Mouse (Mus musculus): ENCODE measurements around the gene Ints5. TPM values are rescaled to one million over a fixed set of nuclear protein-coding genes. Genes with fewer than 3 reads are reported as not detected.

The Ints5 gene
- polyA plus RNA-seq, 1 experiment from 2014 or later, result 39.0 TPM

DNA sequence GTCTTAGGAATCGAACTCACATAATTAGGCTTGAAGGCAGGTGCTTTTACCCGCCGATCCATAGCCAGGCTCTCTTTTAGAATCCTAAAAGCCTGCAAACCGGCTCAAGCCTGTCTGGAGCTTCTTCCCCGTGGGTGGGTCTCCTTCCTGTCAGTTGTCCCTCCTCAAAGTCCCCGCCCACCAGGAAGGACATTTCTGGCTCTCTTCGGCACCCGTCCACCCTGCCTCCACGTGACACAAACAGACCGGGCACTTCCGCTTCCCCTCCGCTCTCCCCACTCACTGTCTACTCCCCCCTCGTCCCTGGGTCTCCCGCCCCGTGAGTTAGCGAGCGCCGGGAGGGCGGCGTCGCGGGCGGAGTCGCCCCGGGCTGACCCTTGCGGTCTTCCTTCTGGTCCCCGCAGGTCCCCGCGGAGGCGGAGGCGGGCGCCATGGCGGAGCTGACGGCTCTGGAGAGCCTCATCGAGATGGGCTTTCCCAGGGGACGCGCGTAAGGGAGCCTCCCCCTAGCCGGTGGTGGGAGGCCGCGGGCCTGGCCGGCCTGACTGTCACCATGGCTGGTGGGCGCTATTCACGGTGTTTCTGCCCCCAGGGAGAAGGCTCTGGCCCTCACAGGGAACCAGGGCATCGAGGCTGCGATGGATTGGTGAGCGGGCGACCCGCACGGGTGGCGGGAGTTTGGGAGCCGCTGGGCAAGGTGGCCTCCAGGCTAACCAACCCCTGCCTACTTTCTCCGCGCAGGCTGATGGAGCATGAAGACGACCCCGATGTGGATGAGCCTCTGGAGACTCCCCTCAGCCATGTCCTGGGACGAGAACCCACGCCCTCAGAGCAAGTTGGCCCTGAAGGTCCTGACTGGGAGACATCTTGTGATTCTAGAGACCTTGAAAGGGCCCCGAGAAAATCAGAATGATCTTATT, 21.3 kb upstream of the Ints5 start, which contains the start of gene Ubxn1:
Gene Ubxn1 (plus strand): TSS at position 230 of the 920 bp plus-strand sequence.
- no peaks in the 10 kb centered on the region for H3K27me3 ChIP-seq (ENCODE audit: insufficient read depth, poor library complexity, severe bottlenecking)
- peak within 1 kb of the TSS; percentile 94 for H3K4me3 ChIP-seq
- peaks cover 6% of the 10 kb centered on the region for H3K4me1 ChIP-seq
- H3K27ac ChIP-seq, result peak within 1 kb of the TSS; percentile 94
- peak; percentile 99 for DNase-seq (ENCODE audit: low spot score)
- no peaks in the 10 kb centered on the region for H3K9me3 ChIP-seq
- WGBS, result 1% methylated on average over 59 of the region's 59 CpGs
- H3K36me3 ChIP-seq, result peaks cover 33% of the 10 kb centered on the region

- peaks cover 37% of the 10 kb centered on the region for H3K36me3 ChIP-seq
- H3K27ac ChIP-seq, result peak overlapping the region; percentile 94
- 79% methylated on average over 10 of the region's 10 CpGs for WGBS
- peak overlapping the region; percentile 94 for H3K4me3 ChIP-seq
- H3K4me1 ChIP-seq, result peaks cover 6% of the 10 kb centered on the region
- no peaks in the 10 kb centered on the region for H3K27me3 ChIP-seq (ENCODE audit: insufficient read depth, poor library complexity, severe bottlenecking)
- no peak for DNase-seq (ENCODE audit: low spot score)
- no peaks in the 10 kb centered on the region for H3K9me3 ChIP-seq
Observed at GRCm38 (mm10) chr19:8872266-8872840, 20.5 kb upstream of the Ints5 start.

DNA sequence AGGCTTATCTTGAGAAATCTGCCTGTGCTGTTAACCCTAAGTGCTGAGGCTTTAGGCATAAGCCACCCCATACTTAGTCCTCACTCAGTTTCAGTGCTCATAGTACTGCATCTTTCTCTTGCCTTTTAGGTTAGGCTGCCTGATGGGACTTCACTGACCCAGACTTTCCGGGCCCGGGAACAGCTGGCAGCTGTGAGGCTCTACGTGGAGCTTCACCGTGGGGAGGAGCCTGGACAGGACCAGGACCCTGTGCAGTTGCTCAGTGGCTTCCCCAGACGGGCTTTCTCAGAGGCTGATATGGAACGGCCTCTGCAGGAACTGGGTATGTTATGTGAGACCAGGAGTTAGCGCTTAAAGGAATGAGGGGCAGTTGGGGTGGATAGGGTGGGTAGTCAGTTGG, 17.8 kb upstream of the Ints5 start:
- Histone ChIP-seq H3K9me3 (no peaks in the 10 kb centered on the region), H3K27ac (no peak overlapping the region), H3K4me3 (no peak overlapping the region), H3K36me3 (peaks cover 46% of the 10 kb centered on the region), H3K27me3 (ENCODE audit: insufficient read depth, poor library complexity, severe bottlenecking) (no peaks in the 10 kb centered on the region), H3K4me1 (peaks cover 11% of the 10 kb centered on the region)
- WGBS, result 90% methylated on average over 7 of the region's 7 CpGs
- no peak for DNase-seq (ENCODE audit: low spot score)

GRCm38 (mm10) chr19:8880311-8881033, 12.3 kb upstream of the Ints5 start, which contains the start of gene Uqcc3:
Uqcc3 (minus strand) TSS chr19:8880923.
- Histone ChIP-seq H3K36me3 (peaks cover 23% of the 10 kb centered on the region), H3K9me3 (no peaks in the 10 kb centered on the region), H3K27ac (peak within 1 kb of the TSS; percentile 94), H3K4me1 (peaks cover 5% of the 10 kb centered on the region; the same call in 1 of the 2 replicates), H3K27me3 (ENCODE audit: insufficient read depth, poor library complexity, severe bottlenecking) (no peaks in the 10 kb centered on the region), H3K4me3 (peak within 1 kb of the TSS; percentile 67)
- peak; percentile 93 for DNase-seq (ENCODE audit: low spot score)
- 2% methylated on average over 42 of the region's 42 CpGs for WGBS

- H3K4me1 ChIP-seq, result peaks cover 5% of the 10 kb centered on the region; the same call in 1 of the 2 replicates
- peaks cover 17% of the 10 kb centered on the region for H3K36me3 ChIP-seq
- WGBS, result 22% methylated on average over 3 of the region's 3 CpGs
- H3K9me3 ChIP-seq, result no peaks in the 10 kb centered on the region
- no peak for DNase-seq (ENCODE audit: low spot score)
- H3K27me3 ChIP-seq (ENCODE audit: insufficient read depth, poor library complexity, severe bottlenecking), result no peaks in the 10 kb centered on the region
- H3K27ac ChIP-seq, result peak overlapping the region; percentile 94; the same call in 1 of the 2 replicates
- peak overlapping the region; percentile 67 for H3K4me3 ChIP-seq
Observed at GRCm38 (mm10) chr19:8881034-8881392, 11.8 kb upstream of the Ints5 start.

- no peaks in the 10 kb centered on the region for H3K36me3 ChIP-seq
- no peaks in the 10 kb centered on the region for H3K9me3 ChIP-seq
- no peak within 1 kb of the TSS for H3K4me3 ChIP-seq
- H3K27me3 ChIP-seq (ENCODE audit: insufficient read depth, poor library complexity, severe bottlenecking), result no peaks in the 10 kb centered on the region
- WGBS, result 72% methylated on average over 3 of the region's 3 CpGs
- peaks cover 10% of the 10 kb centered on the region for H3K4me1 ChIP-seq
- DNase-seq (ENCODE audit: low spot score), result no peak
- no peak within 1 kb of the TSS for H3K27ac ChIP-seq
Observed at GRCm38 (mm10) chr19:8883616-8884015, 9.2 kb upstream of the Ints5 start, which contains the start of the genes Lbhd1 and Gm49403. Lbhd1 (plus strand) TSS chr19:8883732. Gm49403 (plus strand) TSS chr19:8883930.

GRCm38 (mm10) chr19:8886916-8887584, 5.8 kb upstream of the Ints5 start:
- Histone ChIP-seq H3K9me3 (no peaks in the 10 kb centered on the region), H3K27ac (peak overlapping the region; percentile 88), H3K4me3 (peak overlapping the region; percentile 71; the same call in 1 of the 2 replicates), H3K36me3 (peaks cover 13% of the 10 kb centered on the region), H3K27me3 (ENCODE audit: insufficient read depth, poor library complexity, severe bottlenecking) (no peaks in the 10 kb centered on the region), H3K4me1 (peaks cover 8% of the 10 kb centered on the region)
- 41% methylated on average over 1 of the region's 1 CpGs for whole genome bisulfite sequencing
- DNase-seq (ENCODE audit: low spot score), result no peak

DNA sequence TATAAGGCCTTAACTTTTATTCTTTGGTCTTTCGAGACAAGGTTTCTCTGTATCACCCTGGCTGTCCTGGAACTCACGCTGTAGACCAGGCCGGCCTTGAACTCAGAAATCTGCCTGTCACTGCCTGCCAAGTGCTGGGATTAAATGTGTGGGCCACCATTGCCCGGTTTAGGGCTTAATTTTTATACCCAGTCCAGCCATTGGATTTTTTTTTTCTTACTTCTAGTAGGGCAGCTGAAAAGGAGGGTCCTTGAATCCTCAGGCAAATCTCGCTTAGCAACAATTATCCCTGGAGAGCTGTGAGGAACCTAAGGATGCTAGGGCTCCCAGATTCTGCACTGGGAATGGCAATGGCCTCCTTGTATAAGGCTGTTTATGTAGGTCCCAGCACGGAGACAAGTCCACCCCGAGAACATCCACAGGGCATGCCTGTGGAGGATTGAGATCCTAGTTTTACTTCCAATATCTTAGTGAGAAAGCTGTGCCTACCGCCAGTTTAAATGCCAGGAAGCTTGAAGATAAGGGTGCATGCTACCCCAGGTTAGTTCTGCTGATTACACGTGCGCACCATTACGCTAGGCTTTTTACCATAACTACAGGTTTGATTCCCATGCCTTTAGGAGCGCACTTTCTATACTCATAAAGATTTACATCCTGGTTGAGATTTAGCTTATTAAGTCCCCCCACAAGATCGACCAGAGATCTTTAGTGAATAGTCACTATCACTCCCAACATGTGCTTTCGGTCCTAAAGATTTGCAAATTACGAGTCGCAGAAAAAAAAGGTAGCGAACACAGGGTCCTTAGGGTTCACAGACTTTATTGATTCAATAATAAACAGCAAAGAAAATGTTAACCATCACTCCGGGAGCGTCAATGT, 5.0 kb upstream of the Ints5 start:
- peak overlapping the region; percentile 88 for H3K27ac ChIP-seq
- H3K9me3 ChIP-seq, result no peaks in the 10 kb centered on the region
- peak overlapping the region; percentile 71 for H3K4me3 ChIP-seq
- 19% methylated on average over 19 of the region's 19 CpGs for WGBS
- no peak for DNase-seq (ENCODE audit: low spot score)
- peaks cover 13% of the 10 kb centered on the region for H3K36me3 ChIP-seq
- peaks cover 8% of the 10 kb centered on the region for H3K4me1 ChIP-seq
- H3K27me3 ChIP-seq (ENCODE audit: insufficient read depth, poor library complexity, severe bottlenecking), result no peaks in the 10 kb centered on the region

DNA sequence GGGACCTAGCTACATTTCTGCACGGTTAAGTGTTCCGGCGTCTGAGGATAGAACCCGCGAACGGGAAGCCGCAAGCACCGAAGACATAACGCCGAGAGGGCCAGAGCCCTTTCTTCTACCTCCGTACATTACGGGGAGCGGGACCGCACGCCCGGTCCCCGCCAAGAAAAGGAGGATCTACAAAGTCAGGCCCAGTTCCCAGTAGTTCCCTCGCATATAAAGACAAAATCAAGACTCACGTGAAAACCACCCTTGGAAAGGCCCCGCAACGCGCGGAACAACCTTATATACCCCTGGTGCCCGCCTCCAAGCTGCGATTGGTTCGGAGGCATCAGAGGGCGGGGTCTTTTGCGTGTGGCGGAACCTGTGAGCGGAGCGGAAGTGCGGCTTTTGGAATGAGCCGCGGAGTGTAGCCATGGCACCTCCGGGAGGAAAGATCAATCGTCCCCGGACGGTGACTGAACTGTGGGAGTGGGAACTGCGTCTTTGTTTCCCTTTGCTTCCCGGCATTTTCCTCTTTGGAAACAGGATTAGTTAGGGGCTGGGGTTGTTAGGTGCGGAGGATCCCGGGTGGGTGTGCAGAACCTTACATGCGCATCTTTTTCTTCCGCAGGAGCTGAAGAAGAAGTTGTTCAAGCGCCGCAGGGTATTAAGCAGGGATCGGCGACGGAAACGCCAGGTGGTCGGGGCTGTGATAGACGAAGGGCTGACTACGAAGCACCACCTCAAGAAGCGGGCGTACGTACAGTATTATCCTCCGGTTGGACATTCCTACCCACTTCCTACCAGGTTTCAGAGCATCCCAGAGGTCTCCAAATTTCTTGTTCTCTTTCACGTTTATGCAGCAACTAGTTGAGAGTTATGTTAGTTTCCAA, 4.1 kb upstream of the Ints5 start, which contains the start of the genes 1810009A15Rik and Gm49416:
Gene 1810009A15Rik (plus strand): TSS at position 343 of the 875 bp plus-strand sequence.
Gene Gm49416 (plus strand): TSS at position 416 of the 875 bp plus-strand sequence.
- peak; percentile 98 for DNase-seq (ENCODE audit: low spot score)
- H3K27me3 ChIP-seq (ENCODE audit: insufficient read depth, poor library complexity, severe bottlenecking), result no peaks in the 10 kb centered on the region
- H3K36me3 ChIP-seq, result peaks cover 13% of the 10 kb centered on the region
- peaks cover 11% of the 10 kb centered on the region for H3K4me1 ChIP-seq
- peak within 1 kb of the TSS; percentile 88 for H3K27ac ChIP-seq
- peak within 1 kb of the TSS; percentile 71 for H3K4me3 ChIP-seq
- under 1% methylated on average over 58 of the region's 58 CpGs for WGBS
- H3K9me3 ChIP-seq, result no peaks in the 10 kb centered on the region

DNA sequence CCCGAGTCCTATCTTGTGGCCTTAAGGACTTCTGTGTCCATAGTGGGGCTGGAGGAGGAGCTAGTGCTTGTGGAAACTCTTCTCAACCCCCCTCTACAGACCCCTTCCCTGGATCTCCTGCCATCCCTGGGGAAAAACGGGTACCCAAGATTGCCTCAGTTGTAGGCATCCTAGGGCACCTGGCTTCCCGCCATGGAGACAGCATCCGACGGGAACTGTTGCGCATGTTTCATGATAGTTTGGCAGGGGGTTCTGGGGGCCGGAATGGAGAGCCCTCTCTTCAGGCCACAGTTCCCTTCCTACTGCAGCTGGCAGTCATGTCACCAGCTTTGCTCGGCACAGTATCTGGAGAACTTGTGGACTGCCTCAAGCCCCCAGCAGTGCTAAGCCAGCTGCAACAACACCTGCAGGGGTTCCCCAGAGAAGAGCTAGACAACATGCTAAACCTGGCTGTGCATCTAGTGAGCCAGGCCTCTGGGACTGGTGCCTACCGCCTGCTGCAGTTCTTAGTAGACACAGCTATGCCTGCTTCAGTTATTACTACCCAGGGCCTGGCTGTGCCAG, 2.7 kb downstream of the Ints5 start:
- peaks cover 44% of the 10 kb centered on the region for H3K36me3 ChIP-seq
- H3K27me3 ChIP-seq (ENCODE audit: insufficient read depth, poor library complexity, severe bottlenecking), result no peaks in the 10 kb centered on the region
- no peak overlapping the region for H3K4me3 ChIP-seq
- no peak overlapping the region for H3K27ac ChIP-seq
- 89% methylated on average over 9 of the region's 9 CpGs for WGBS
- H3K9me3 ChIP-seq, result no peaks in the 10 kb centered on the region
- DNase-seq (ENCODE audit: low spot score), result no peak
- H3K4me1 ChIP-seq, result peaks cover 39% of the 10 kb centered on the region
